In genomic region chr10:27054488-27054887, GRCm38 (mm10) we compare ENCODE assay signal across 24 mouse cellular contexts.
DNase-seq lines count a peak whose midpoint lies in the region; ATAC-seq and TF ChIP-seq lines count a peak whose summit lies in the region.
"Had no signal": no experiment of that assay in that cellular context is flagged by ENCODE, and none has a peak within 500 bp of the region (broad histone marks: within the 10 kb centered on the region; RNA-seq: fewer than 3 reads in every experiment).

No protein-coding gene starts in this region.

- peak; percentile 75 for ATAC-seq in forebrain, embryonic 13.5 days
- ATAC-seq in midbrain, embryonic 14.5 days (ENCODE audit: low FRiP score, low TSS enrichment) = no peak
- ATAC-seq in midbrain, embryonic 16.5 days = no peak
- ATAC-seq: CD4-positive, CD25-positive, alpha-beta regulatory T cell, adult 4 months; hindbrain, embryonic 16.5 days; intestine, embryonic 15.5 days had no signal

- no peaks in the 10 kb centered on the region for H3K9me3 ChIP-seq in forebrain, embryonic 13.5 days (replicated peaks)
- no peaks in the 10 kb centered on the region for H3K9me3 ChIP-seq in forebrain, embryonic 10.5 days
- no peaks in the 10 kb centered on the region for H3K9me3 ChIP-seq in midbrain, embryonic 14.5 days (ENCODE audit: control insufficient read depth, low read length)
- H3K9me3 ChIP-seq in midbrain, embryonic 16.5 days (replicated peaks; ENCODE audit: control insufficient read depth, low read length, poor library complexity, severe bottlenecking) = no peaks in the 10 kb centered on the region
- H3K9me3 ChIP-seq: heart, embryonic 13.5 days; intestine, embryonic 15.5 days; limb, embryonic 10.5 days; limb, embryonic 15.5 days; neural tube, embryonic 13.5 days had no signal

- no peak for TF ChIP-seq POLR2A in brain, embryonic 14.5 days (IDR thresholded peaks at IDR 0.05; ENCODE audit: borderline replicate concordance, extremely low read depth, insufficient read depth, insufficient read length, poor library complexity, severe bottlenecking)

- H3K27ac ChIP-seq in forebrain, embryonic 13.5 days = no peak overlapping the region
- H3K27ac ChIP-seq in forebrain, embryonic 10.5 days = no peak overlapping the region
- H3K27ac ChIP-seq in midbrain, embryonic 14.5 days (replicated peaks; ENCODE audit: low read depth, low read length) = no peak overlapping the region
- H3K27ac ChIP-seq in midbrain, embryonic 16.5 days (ENCODE audit: low read length) = no peak overlapping the region
- H3K27ac ChIP-seq: heart, embryonic 13.5 days; intestine, embryonic 15.5 days; limb, embryonic 10.5 days; limb, embryonic 15.5 days; liver, embryonic 14.5 days; neural tube, embryonic 13.5 days had no signal

- WGBS in forebrain, embryonic 13.5 days = 26% methylated on average over 4 of the region's 4 CpGs
- WGBS in forebrain, embryonic 10.5 days = 69% methylated on average over 4 of the region's 4 CpGs
- 45% methylated on average over 4 of the region's 4 CpGs for WGBS in midbrain, embryonic 14.5 days
- 40% methylated on average over 4 of the region's 4 CpGs for WGBS in midbrain, embryonic 16.5 days

- H3K9ac ChIP-seq in forebrain, embryonic 13.5 days = no peak overlapping the region
- H3K9ac ChIP-seq in midbrain, embryonic 14.5 days (replicated peaks; ENCODE audit: low read length) = no peak overlapping the region
- H3K9ac ChIP-seq in midbrain, embryonic 16.5 days (ENCODE audit: low read depth, low read length) = no peak overlapping the region
- H3K9ac ChIP-seq: heart, embryonic 13.5 days; intestine, embryonic 15.5 days; limb, embryonic 15.5 days; liver, embryonic 14.5 days; neural tube, embryonic 13.5 days had no signal

- no peaks in the 10 kb centered on the region for H3K36me3 ChIP-seq in forebrain, embryonic 13.5 days (ENCODE audit: poor library complexity, severe bottlenecking)
- no peaks in the 10 kb centered on the region for H3K36me3 ChIP-seq in forebrain, embryonic 10.5 days (replicated peaks)
- H3K36me3 ChIP-seq in midbrain, embryonic 14.5 days (ENCODE audit: control insufficient read depth, insufficient read depth, low read length) = no peaks in the 10 kb centered on the region
- H3K36me3 ChIP-seq in midbrain, embryonic 16.5 days (ENCODE audit: control insufficient read depth, insufficient read depth, low read length) = no peaks in the 10 kb centered on the region
- H3K36me3 ChIP-seq: heart, embryonic 13.5 days; intestine, embryonic 15.5 days; limb, embryonic 10.5 days; limb, embryonic 15.5 days; neural tube, embryonic 13.5 days had no signal

- H3K4me2 ChIP-seq in forebrain, embryonic 13.5 days = no peak overlapping the region
- no peak overlapping the region for H3K4me2 ChIP-seq in midbrain, embryonic 14.5 days (ENCODE audit: low read length)
- no peak overlapping the region for H3K4me2 ChIP-seq in midbrain, embryonic 16.5 days (ENCODE audit: low read length)
- H3K4me2 ChIP-seq: heart, embryonic 13.5 days; intestine, embryonic 15.5 days; limb, embryonic 15.5 days; neural tube, embryonic 13.5 days had no signal

- no peak for TF ChIP-seq CTCF in brain, embryonic 14.5 days (IDR thresholded peaks at IDR 0.05; ENCODE audit: borderline replicate concordance, extremely low read depth, insufficient read depth, insufficient read length)

- peaks cover 6% of the 10 kb centered on the region for H3K4me1 ChIP-seq in forebrain, embryonic 13.5 days
- H3K4me1 ChIP-seq in forebrain, embryonic 10.5 days = peaks cover 4% of the 10 kb centered on the region; the same call in 1 of the 2 replicates
- no peaks in the 10 kb centered on the region for H3K4me1 ChIP-seq in midbrain, embryonic 14.5 days (ENCODE audit: control insufficient read depth, insufficient read depth, low read length)
- peaks cover 3% of the 10 kb centered on the region; the same call in 1 of the 2 replicates for H3K4me1 ChIP-seq in midbrain, embryonic 16.5 days (ENCODE audit: control insufficient read depth, insufficient read depth, low read length)
- H3K4me1 ChIP-seq: heart, embryonic 13.5 days; intestine, embryonic 15.5 days; limb, embryonic 10.5 days; limb, embryonic 15.5 days; neural tube, embryonic 13.5 days had no signal

- no peak overlapping the region for H3K4me3 ChIP-seq in forebrain, embryonic 13.5 days
- H3K4me3 ChIP-seq in forebrain, embryonic 10.5 days = no peak overlapping the region
- no peak overlapping the region for H3K4me3 ChIP-seq in midbrain, embryonic 14.5 days (replicated peaks; ENCODE audit: low read depth, low read length)
- no peak overlapping the region for H3K4me3 ChIP-seq in midbrain, embryonic 16.5 days (ENCODE audit: low read depth, low read length)
- H3K4me3 ChIP-seq: heart, embryonic 13.5 days; intestine, embryonic 15.5 days; limb, embryonic 10.5 days; limb, embryonic 15.5 days; neural tube, embryonic 13.5 days had no signal

- H3K27me3 ChIP-seq in forebrain, embryonic 13.5 days = no peaks in the 10 kb centered on the region
- H3K27me3 ChIP-seq in forebrain, embryonic 10.5 days (ENCODE audit: poor library complexity, severe bottlenecking) = no peaks in the 10 kb centered on the region
- H3K27me3 ChIP-seq in midbrain, embryonic 14.5 days (ENCODE audit: control insufficient read depth, insufficient read depth, low read length) = no peaks in the 10 kb centered on the region
- no peaks in the 10 kb centered on the region for H3K27me3 ChIP-seq in midbrain, embryonic 16.5 days (ENCODE audit: control insufficient read depth, insufficient read depth, low read depth, low read length)
- H3K27me3 ChIP-seq: heart, embryonic 13.5 days; intestine, embryonic 15.5 days; limb, embryonic 15.5 days; neural tube, embryonic 13.5 days had no signal

- DNase-seq in forebrain, embryonic 10.5 days (ENCODE audit: extremely low spot score, low spot score) = no peak
- peak; percentile 9 for DNase-seq in midbrain, embryonic 14.5 days
- peak; percentile 67 for DNase-seq in brain, embryonic 14.5 days (ENCODE audit: low read depth)
- DNase-seq in gonadal fat pad, adult 2 months (ENCODE audit: low read depth) = peak; percentile 33
- DNase-seq in ovary, postnatal 10 days (ENCODE audit: low spot score) = no peak
- DNase-seq: adrenal gland, adult 2 months; adrenal gland, postnatal 36 days; heart, postnatal 10 days; kidney, adult 2 months; kidney, postnatal 36 days; lung, adult 2 months; lung, postnatal 10 days; right cerebral cortex, postnatal 25 days; thymus, postnatal 14 days had no signal

Comparison
In these comparisons a context has a peak if more than half of its experiments do, and no peak if none do; other contexts are left out.
1. DNase-seq: peak in midbrain, embryonic 14.5 days (single experiment), brain, embryonic 14.5 days (single experiment) and gonadal fat pad, adult 2 months (single experiment); none in forebrain, embryonic 10.5 days (single experiment) and ovary, postnatal 10 days (single experiment).